Mouse (Mus musculus) erythroblast, embryonic 14.5 days (primary cell): ENCODE results near the gene Ost4.

Experiments
- GATA1 ChIP-seq: IDR thresholded peaks from 2 replicates; pipeline ENCODE4 v1.6.1; 2012; ENCODE audit warnings: low read length, inconsistent platforms, mixed read lengths
- TAL1 ChIP-seq: IDR thresholded peaks from 3 replicates; pipeline ENCODE4 v1.6.1; 2012; ENCODE audit warnings: low read length, inconsistent platforms, mixed read lengths

GRCm38 (mm10) chr5:30955751-30956150 is 48.2 kb upstream of the Ost4 start:
- TF ChIP-seq GATA1 = no peak
- TF ChIP-seq TAL1 = no peak
